ENCODE assay signal across 8 mouse cellular contexts in the genomic region with DNA sequence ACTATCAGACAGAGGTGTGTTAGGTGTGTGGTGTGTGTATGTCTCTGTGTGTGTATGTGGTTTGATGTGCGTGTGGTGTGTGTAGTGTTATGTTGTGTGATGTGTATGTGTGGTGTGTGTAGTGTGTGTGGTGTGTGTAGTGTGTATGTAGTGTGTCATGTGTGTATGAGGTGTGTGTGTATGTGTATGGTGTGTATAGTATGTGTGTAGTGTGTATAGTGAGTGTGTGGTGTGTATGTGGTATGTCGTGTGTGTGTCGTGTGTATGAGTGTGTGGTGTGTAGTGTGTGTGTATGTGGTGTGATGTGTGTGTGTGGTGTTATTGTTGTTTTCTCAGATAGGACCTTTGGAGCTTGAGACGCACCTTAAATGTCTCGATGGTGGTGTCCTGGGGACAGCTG. TPM values are rescaled to one million over a fixed set of nuclear protein-coding genes. Genes with fewer than 3 reads are reported as not detected.
A peak's percentile ranks its signal among the peaks of the same experiment; 100 is the strongest.
DNase-seq lines count a peak whose midpoint lies in the region; ATAC-seq and TF ChIP-seq lines count a peak whose summit lies in the region.

No protein-coding gene starts in this region.

- 0 out of 2 replicates have a peak, but pooled peaks cover 3% of the 10 kb centered on the region for H3K36me3 ChIP-seq in kidney, postnatal 0 days (ENCODE audit: insufficient read depth, low read length)
- H3K36me3 ChIP-seq in forebrain, embryonic 12.5 days (replicated peaks): no peaks in the 10 kb centered on the region
- peaks cover 11% of the 10 kb centered on the region for H3K36me3 ChIP-seq in limb, embryonic 13.5 days
- H3K36me3 ChIP-seq in neural tube, embryonic 15.5 days: no peaks in the 10 kb centered on the region

- H3K27ac ChIP-seq in kidney, postnatal 0 days: no peak overlapping the region
- H3K27ac ChIP-seq in forebrain, embryonic 12.5 days: no peak overlapping the region
- no peak overlapping the region for H3K27ac ChIP-seq in limb, embryonic 13.5 days
- peak overlapping the region; percentile 87; the same call in 1 of the 2 replicates for H3K27ac ChIP-seq in neural tube, embryonic 15.5 days (replicated peaks)

- no peak for TF ChIP-seq CTCF in kidney, postnatal 0 days (IDR thresholded peaks at IDR 0.05; ENCODE audit: low read depth)

- H3K4me3 ChIP-seq in kidney, postnatal 0 days (replicated peaks; ENCODE audit: low read depth, low read length): no peak overlapping the region
- no peak overlapping the region for H3K4me3 ChIP-seq in forebrain, embryonic 12.5 days (replicated peaks)
- H3K4me3 ChIP-seq in limb, embryonic 13.5 days: peak overlapping the region; percentile 57
- peak overlapping the region; percentile 69 for H3K4me3 ChIP-seq in neural tube, embryonic 15.5 days (replicated peaks)

- H3K4me2 ChIP-seq in kidney, postnatal 0 days (ENCODE audit: low read length): peak overlapping the region; percentile 74; the same call in 1 of the 2 replicates
- peak overlapping the region; percentile 72 for H3K4me2 ChIP-seq in forebrain, embryonic 12.5 days
- H3K4me2 ChIP-seq in limb, embryonic 13.5 days (replicated peaks): peak overlapping the region; percentile 77; the same call in 1 of the 2 replicates
- peak overlapping the region; percentile 68 for H3K4me2 ChIP-seq in neural tube, embryonic 15.5 days

- H3K9me3 ChIP-seq in kidney, postnatal 0 days (replicated peaks; ENCODE audit: low read length): no peaks in the 10 kb centered on the region
- no peaks in the 10 kb centered on the region for H3K9me3 ChIP-seq in forebrain, embryonic 12.5 days
- H3K9me3 ChIP-seq in limb, embryonic 13.5 days: no peaks in the 10 kb centered on the region
- H3K9me3 ChIP-seq in neural tube, embryonic 15.5 days (replicated peaks): no peaks in the 10 kb centered on the region

- peaks cover 8% of the 10 kb centered on the region; the same call in 1 of the 2 replicates for H3K4me1 ChIP-seq in kidney, postnatal 0 days (replicated peaks; ENCODE audit: insufficient read depth, low read length)
- peaks cover 9% of the 10 kb centered on the region for H3K4me1 ChIP-seq in forebrain, embryonic 12.5 days
- H3K4me1 ChIP-seq in limb, embryonic 13.5 days: peaks cover 11% of the 10 kb centered on the region
- H3K4me1 ChIP-seq in neural tube, embryonic 15.5 days: peaks cover 11% of the 10 kb centered on the region

- no peak overlapping the region for H3K9ac ChIP-seq in kidney, postnatal 0 days (ENCODE audit: low read depth, low read length)
- peak overlapping the region; percentile 75; the same call in 1 of the 2 replicates for H3K9ac ChIP-seq in forebrain, embryonic 12.5 days
- H3K9ac ChIP-seq in limb, embryonic 13.5 days: peak overlapping the region; percentile 83; the same call in 1 of the 2 replicates
- no peak overlapping the region for H3K9ac ChIP-seq in neural tube, embryonic 15.5 days (replicated peaks)

- intact Hi-C loops in left cerebral cortex, postnatal 36 days (cut with DNase I): loop anchor here (2.0 kb wide), 1 partner anchor 30 kb away; no protein-coding TSS in a partner anchor

- WGBS in kidney, postnatal 0 days: 89% methylated on average over 5 of the region's 5 CpGs
- 86% methylated on average over 5 of the region's 5 CpGs for WGBS in forebrain, embryonic 12.5 days
- 80% methylated on average over 5 of the region's 5 CpGs for WGBS in limb, embryonic 13.5 days
- 84% methylated on average over 5 of the region's 5 CpGs for WGBS in neural tube, embryonic 15.5 days

- no peak for DNase-seq in kidney, postnatal 0 days (ENCODE audit: low spot score)
- DNase-seq in kidney, postnatal 10 days: no peak
- DNase-seq in MN1 (ENCODE audit: low spot score): no peak
- no peak for DNase-seq in left cerebral cortex, postnatal 36 days (ENCODE audit: low spot score in 2 of 2)
- no peak for DNase-seq in thymus, postnatal 10 days (ENCODE audit: low spot score in 2 of 2)

- no peak for ATAC-seq in kidney, postnatal 0 days (replicated peaks; ENCODE audit: low FRiP score, low read depth)
- no peak; the same call in 1 of the 2 replicates for ATAC-seq in forebrain, embryonic 12.5 days (ENCODE audit: low FRiP score)
- ATAC-seq in limb, embryonic 13.5 days (ENCODE audit: low FRiP score, low read depth): no peak
- ATAC-seq in neural tube, embryonic 15.5 days (ENCODE audit: low FRiP score): peak; percentile 29

- no peaks in the 10 kb centered on the region for H3K27me3 ChIP-seq in kidney, postnatal 0 days (ENCODE audit: insufficient read depth, low read length)
- H3K27me3 ChIP-seq in forebrain, embryonic 12.5 days: 0 out of 2 replicates have a peak, but pooled peaks cover 5% of the 10 kb centered on the region
- no peaks in the 10 kb centered on the region for H3K27me3 ChIP-seq in limb, embryonic 13.5 days
- no peaks in the 10 kb centered on the region for H3K27me3 ChIP-seq in neural tube, embryonic 15.5 days (replicated peaks)

RNA-seq across cellular contexts. Expression of a gene that starts 19.0 kb away (rescaled TPM):
- 33.4 and 36.6 TPM in 2 replicates for polyA plus RNA-seq in kidney, postnatal 0 days (2015; fragmentation: Nextera tagmentation; extraction: Ambion mirVana)
- polyA plus RNA-seq in forebrain, embryonic 12.5 days (2016; fragmentation: Nextera tagmentation; extraction: Ambion mirVana): 42.9 and 46.6 TPM in 2 replicates
- 38.3 and 41.7 TPM in 2 replicates for polyA plus RNA-seq in limb, embryonic 13.5 days (2015; fragmentation: Nextera tagmentation; extraction: Ambion mirVana)
- 46.8 and 52.3 TPM in 2 replicates for polyA plus RNA-seq in neural tube, embryonic 15.5 days (2015; fragmentation: Nextera tagmentation; extraction: Ambion mirVana)
- 10 to 100 TPM; 62.0 to 64.3 TPM for total RNA-seq in left cerebral cortex, postnatal 36 days (2021)

RNA-seq across cellular contexts. Expression of a gene that starts 31.1 kb away (rescaled TPM):
- 0.23 and 0.75 TPM in 2 replicates for polyA plus RNA-seq in kidney, postnatal 0 days (2015; fragmentation: Nextera tagmentation; extraction: Ambion mirVana)
- polyA plus RNA-seq in forebrain, embryonic 12.5 days (2016; fragmentation: Nextera tagmentation; extraction: Ambion mirVana): 827 and 897 TPM in 2 replicates
- 6.9 and 9.4 TPM in 2 replicates for polyA plus RNA-seq in limb, embryonic 13.5 days (2015; fragmentation: Nextera tagmentation; extraction: Ambion mirVana)
- polyA plus RNA-seq in neural tube, embryonic 15.5 days (2015; fragmentation: Nextera tagmentation; extraction: Ambion mirVana): 1,289 and 1,555 TPM in 2 replicates
- 100 to 1,000 TPM; 399 to 458 TPM for total RNA-seq in left cerebral cortex, postnatal 36 days (2021)

RNA-seq across cellular contexts. Expression of a gene that starts 35.4 kb away (rescaled TPM):
- 40.3 and 48.0 TPM in 2 replicates for polyA plus RNA-seq in kidney, postnatal 0 days (2015; fragmentation: Nextera tagmentation; extraction: Ambion mirVana)
- 69.7 and 71.1 TPM in 2 replicates for polyA plus RNA-seq in forebrain, embryonic 12.5 days (2016; fragmentation: Nextera tagmentation; extraction: Ambion mirVana)
- 58.6 and 66.3 TPM in 2 replicates for polyA plus RNA-seq in limb, embryonic 13.5 days (2015; fragmentation: Nextera tagmentation; extraction: Ambion mirVana)
- polyA plus RNA-seq in neural tube, embryonic 15.5 days (2015; fragmentation: Nextera tagmentation; extraction: Ambion mirVana): 47.3 and 50.7 TPM in 2 replicates
- total RNA-seq in left cerebral cortex, postnatal 36 days (2021): 10 to 100 TPM; 29.5 to 40.5 TPM

RNA-seq across cellular contexts. Expression of a gene that starts 35.4 kb away (rescaled TPM):
- not detected in 2 replicates for polyA plus RNA-seq in kidney, postnatal 0 days (2015; fragmentation: Nextera tagmentation; extraction: Ambion mirVana)
- polyA plus RNA-seq in forebrain, embryonic 12.5 days (2016; fragmentation: Nextera tagmentation; extraction: Ambion mirVana): 0.13 and 0.14 TPM in 2 replicates
- polyA plus RNA-seq in limb, embryonic 13.5 days (2015; fragmentation: Nextera tagmentation; extraction: Ambion mirVana): 0.05 TPM in 1 of 2 replicates, not detected in the other
- polyA plus RNA-seq in neural tube, embryonic 15.5 days (2015; fragmentation: Nextera tagmentation; extraction: Ambion mirVana): 0.20 and 0.22 TPM in 2 replicates
- under 1 TPM in 1 of 2 experiments, not detected in 1; 0.14 TPM for total RNA-seq in left cerebral cortex, postnatal 36 days (2021)

Comparison
In these comparisons a context has a peak if more than half of its experiments do, and no peak if none do; other contexts are left out.
1. H3K4me3 ChIP-seq: peak in limb, embryonic 13.5 days (single experiment) and neural tube, embryonic 15.5 days (single experiment); none in kidney, postnatal 0 days (single experiment) and forebrain, embryonic 12.5 days (single experiment).
2. H3K9ac ChIP-seq: peak in forebrain, embryonic 12.5 days (single experiment) and limb, embryonic 13.5 days (single experiment); none in kidney, postnatal 0 days (single experiment) and neural tube, embryonic 15.5 days (single experiment).
3. RNA of a gene that starts 31.1 kb away (polyA plus RNA-seq): 1,289 to 1,555 TPM in neural tube, embryonic 15.5 days and 827 to 897 TPM in forebrain, embryonic 12.5 days; 6.9 to 9.4 TPM in limb, embryonic 13.5 days and 0.23 to 0.75 TPM in kidney, postnatal 0 days; every median in the first group is over 10 times any median in the second.
4. Peak in every context shown above with its lines, with median percentiles within 50 percentile points of each other: H3K4me2 ChIP-seq.